Mouse (Mus musculus) urinary bladder, postnatal 25 days (tissue): ENCODE measurements at regions not wholly inside any gene's neighbourhood (a gene's known extent, or its start where the extent isn't known, plus 50 kb on each side); places are given as distances from the start of the nearest gene placed in this dataset.

Experiments used
- DNase-seq: peaks from one replicate; pipeline ENCODE4 v3.0.0; 2022; ENCODE audit warnings: low spot score

GRCm38 (mm10) chr5:41476001-41476400 is 232.0 kb downstream of the Rab28 start:
- no peak for DNase-seq

GRCm38 (mm10) chr5:41445512-41446005 is 262.4 kb downstream of the Rab28 start:
- no peak for DNase-seq

GRCm38 (mm10) chr5:41441081-41441480 is 266.9 kb downstream of the Rab28 start:
- DNase-seq, result no peak

DNA sequence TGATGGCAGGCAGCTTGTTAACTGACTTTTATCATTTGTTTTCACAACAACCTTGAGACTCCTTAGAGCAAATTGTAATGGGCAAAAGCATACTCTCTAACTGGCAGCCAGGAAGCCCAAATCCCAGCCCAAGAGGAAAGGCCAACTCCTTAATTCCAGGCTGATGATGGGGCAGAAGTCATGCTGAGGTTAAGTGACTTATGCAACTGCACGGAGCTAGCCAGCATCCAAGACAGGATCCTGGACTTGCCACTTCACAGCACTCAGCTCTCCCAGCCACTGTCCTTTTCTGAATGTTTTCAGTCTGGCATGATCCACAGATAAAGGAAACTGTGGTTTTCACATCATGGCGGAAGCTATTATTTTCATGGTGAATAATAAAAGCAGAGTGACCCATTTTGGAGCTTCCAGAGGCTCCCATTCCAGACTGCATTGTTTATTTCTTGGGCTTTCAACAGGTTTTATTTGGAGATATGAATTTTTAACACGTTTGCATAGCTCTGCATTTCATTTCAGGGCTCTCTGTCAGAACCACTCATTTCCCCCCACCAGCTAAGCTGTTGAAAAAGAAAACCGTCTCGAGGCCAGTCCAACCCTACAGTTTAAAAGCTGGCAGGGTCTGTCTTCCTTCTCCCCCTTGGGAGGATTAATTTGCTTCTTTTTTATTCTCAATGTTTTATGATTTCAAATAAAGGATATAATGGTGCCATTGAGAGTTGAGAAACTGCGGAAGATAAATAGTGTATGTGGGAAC is 288.7 kb downstream of the Rab28 start:
- DNase-seq, result peak; percentile 8

DNA sequence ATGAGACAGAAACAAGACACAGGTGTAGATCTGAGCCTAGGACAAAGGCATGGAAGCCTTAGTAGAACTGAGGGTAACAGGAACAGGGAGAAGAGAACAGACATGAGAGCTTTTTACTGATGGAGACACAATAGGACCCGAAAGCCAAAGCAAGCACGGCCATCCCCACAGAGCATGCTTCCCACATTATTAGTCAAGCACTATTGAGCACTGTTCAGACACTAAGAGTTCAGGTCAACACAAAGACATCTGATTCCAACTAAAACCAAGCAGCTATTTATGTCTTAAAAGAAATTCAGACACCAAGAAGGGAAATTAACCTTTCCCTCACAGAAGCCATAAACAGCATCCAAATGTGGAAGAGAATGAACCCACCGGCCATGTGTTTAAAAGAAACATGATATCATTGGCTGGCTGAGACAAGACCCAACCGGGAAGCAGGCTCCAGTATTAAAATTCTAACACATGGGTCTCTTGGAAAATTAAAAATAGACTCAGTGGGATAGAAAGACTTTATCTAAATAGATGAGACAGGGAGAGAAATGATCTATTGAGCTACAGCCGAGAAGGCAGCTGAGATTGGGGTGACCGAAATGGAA is 298.8 kb downstream of the Rab28 start:
- no peak for DNase-seq

- no peak for DNase-seq
These were observed 315.1 kb downstream of the Rab28 start for GRCm38 (mm10) chr5:41392802-41393234.

- no peak for DNase-seq
These were observed 315.8 kb downstream of the Rab28 start for GRCm38 (mm10) chr5:41392137-41392554.

GRCm38 (mm10) chr5:41373409-41373808 is 334.5 kb downstream of the Rab28 start:
- DNase-seq, result no peak

GRCm38 (mm10) chr5:41371461-41371860 is 336.5 kb downstream of the Rab28 start:
- no peak for DNase-seq

DNA sequence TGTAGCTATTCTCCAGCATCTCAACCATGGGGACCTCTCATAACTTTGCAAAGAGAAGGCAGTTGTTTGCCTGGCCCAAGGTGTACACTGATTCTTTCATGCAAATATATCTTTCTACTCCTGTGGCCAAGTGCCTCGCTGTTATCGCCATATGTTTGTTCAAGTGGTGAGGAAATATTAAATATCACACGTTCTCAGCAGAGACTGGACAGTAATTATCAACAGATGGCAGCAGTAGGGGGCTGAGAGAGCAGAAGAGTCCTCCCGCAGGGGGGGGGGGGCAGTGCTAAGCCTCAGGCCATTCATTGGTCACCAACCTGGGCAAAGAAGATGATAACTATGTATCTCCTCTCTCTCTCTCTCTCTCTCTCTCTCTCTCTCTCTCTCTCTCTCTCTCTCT is 337.6 kb downstream of the Rab28 start:
- no peak for DNase-seq

DNA sequence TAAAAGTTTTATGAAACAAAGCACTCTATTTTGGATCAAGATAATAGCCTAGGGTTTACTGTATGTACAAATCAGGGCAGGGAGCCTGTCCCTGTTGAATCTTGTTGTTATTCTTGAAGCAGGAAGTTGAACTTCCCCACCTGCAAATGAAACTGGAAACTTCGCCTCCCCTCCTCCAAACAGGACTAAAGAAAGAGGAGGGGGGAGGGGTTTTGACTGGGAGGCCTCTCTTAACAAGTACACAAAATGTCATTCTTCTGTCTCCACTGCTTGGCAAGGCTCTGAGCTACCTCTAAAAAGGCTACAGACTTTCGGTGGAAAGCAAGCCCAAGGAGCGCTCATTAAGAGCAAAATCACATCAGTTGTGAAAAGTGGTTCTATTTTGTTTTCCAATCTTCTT is 338.1 kb downstream of the Rab28 start:
- DNase-seq, result no peak

- no peak for DNase-seq
These were observed 342.1 kb downstream of the Rab28 start for GRCm38 (mm10) chr5:41365883-41366282.

DNA sequence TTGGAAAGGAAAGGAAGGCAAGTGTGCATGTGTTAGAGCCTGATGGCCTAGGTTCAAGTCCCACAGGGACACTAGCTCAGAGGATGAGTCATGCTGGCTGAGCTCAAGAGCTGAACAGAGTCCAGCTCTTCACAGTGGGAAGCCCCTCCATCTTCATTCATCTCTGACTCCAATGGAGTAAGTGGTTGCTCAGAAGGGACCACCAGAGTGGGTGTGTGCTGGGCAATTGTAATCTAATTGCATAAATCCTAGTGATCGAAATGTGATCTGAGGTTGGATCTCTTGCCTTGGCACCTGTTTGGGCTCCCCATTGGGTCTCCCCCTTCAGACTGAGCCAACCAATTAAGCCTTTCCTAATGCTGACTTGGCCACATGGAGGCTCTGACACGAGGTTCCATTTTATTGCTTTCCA is 359.5 kb downstream of the Rab28 start:
- no peak for DNase-seq

- no peak for DNase-seq
These were observed 360.5 kb downstream of the Rab28 start for GRCm38 (mm10) chr5:41347416-41347815.

- DNase-seq, result no peak
These were observed 367.4 kb downstream of the Rab28 start for GRCm38 (mm10) chr5:41340581-41340980.

GRCm38 (mm10) chr5:41296440-41296839 is 411.5 kb downstream of the Rab28 start:
- DNase-seq, result no peak

DNA sequence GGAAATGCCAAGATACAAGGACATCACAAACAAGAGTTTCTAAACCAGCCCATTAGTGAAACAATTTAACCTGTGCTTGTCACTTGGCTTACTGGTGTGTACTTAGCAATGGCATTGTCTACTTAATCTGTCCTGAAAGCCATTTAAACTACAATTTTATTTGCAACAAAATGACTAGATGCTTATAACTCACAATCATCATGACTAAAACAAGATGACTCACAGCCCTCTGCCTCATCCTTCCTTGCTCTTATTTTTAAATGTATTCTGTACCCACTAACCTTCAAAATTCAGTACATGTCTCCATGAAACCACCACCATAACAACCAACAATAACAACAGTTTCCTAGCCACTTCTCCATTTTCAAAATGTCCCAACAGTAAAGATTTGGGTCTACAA is 441.2 kb downstream of the Rab28 start:
- no peak for DNase-seq

DNA sequence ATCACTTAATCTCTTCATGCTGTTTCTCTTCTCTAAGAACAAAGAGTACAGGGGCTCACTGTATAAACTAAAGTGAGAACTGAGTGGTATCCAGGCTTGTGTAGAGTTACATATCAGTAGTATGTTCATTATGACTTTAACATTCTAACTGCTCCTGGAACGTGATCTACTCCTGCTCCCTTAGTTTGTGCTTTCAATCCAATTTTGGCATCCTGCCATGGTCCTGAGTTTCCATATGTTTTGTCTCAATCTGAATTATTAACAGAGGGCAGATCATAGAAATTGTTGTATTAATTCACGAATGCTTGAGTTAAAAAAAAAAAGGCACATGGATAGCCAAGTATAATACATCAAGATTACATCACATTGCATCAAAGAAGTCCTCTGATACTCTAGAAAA is 441.6 kb downstream of the Rab28 start:
- DNase-seq, result no peak

DNA sequence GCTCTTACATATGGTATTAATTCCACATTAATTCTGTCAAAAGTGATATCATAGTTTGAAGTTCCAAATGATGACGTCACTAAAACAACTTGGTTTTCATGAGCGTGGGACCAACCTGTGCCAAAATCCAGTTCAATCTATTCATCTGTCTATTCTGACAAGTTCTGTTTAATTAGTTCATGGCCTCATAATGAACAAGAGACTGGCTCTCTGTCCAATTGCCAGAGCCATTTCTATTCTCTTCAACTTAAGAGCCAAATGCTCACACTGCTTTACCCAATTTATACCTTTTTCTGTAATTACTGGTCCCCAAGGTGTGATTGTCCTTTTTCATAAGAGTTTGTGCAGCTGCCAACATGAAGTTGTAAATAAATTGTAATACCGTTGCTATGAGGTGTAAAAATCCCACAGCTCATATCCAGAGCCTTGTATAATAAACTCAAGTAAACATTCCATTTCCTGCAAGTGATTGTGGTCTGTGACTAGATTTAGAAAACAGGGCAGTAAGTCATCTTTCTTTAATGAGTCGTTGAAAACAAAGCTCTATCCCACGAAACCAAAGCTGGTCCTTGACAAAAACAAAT is 446.2 kb downstream of the Rab28 start:
- no peak for DNase-seq
